Mouse (Mus musculus) thymus, postnatal 4 days (tissue): ENCODE results near the gene Glra1.

Experiments used
- DNase-seq: peaks from one replicate; pipeline ENCODE4 v3.0.0; 2021

Glra1 gene

DNA sequence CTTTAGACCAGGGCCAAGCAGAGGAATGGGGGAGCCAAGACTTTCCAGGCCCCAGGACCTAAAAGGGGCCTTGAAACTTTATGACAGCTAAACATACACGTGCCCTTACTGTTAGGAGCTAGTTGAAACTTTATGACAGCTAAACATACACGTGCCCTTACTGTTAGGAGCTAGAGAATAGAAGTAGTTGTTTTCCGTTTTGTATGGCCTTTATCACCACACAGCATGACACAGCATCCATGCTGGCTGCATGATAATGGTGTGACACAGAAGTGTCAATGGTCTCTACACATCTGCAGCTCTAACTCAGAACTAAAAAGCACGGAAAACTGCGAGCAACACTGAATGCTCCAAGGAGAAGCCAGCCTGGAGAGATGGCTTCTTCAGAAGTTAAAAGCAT is 90.3 kb downstream of the Glra1 start:
- no peak for DNase-seq

DNA sequence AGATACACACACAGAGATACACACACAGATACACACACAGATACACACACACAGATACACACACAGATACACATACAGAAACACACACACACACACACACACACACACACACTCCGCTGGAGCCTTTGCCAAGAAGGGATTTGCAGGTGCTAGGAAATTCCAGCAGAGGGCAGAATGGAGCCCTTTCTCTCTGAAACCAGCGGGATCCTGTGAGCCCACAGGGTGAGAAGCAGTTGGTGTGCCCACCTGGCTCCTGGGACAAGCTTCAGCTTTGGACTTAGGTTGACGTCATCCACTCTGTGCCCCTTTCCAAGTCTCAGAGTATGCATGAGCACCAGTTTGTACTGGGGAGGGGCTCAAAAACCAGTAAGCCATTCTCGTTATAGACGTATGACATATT is 96.6 kb downstream of the Glra1 start:
- DNase-seq = peak; percentile 33

DNA sequence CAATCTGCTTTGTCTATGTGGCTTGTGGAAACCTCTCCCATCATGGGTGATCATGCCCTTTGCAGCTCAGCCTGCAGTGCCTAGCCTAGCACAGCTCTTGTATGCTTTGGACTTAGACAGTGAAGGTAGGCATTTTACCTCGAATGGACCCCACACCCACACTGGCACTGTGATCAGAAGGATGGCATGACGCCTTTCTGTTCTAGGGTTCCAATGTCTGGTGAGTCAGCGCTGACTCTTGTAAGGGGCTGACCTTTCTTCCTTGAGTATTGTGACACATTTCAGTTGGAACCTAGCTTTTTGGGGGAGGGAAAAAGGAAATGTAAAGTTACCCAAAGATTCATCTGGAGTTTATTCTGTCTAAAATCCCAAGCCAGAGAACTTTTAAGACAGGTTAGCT is 102.5 kb downstream of the Glra1 start:
- no peak for DNase-seq

DNA sequence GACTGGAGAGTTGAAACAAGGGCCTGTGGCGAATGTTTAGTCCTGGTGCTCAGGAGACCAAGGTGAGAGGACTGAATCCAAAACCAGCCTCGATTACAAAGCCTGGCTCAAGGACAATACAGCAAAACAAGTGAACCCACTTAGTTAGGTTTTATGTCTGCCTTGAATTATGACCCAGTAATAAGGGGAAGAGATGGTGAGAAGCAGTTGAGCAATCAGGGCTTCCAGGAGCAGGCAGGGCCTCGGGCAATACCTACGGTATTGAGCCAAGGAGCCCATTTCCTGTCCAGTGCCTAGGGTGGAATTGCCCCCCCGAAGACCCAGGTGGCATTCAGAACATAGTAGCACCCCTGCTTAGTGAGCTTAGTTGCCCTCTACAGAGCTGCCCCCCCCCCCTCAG is 105.1 kb downstream of the Glra1 start:
- no peak for DNase-seq

DNA sequence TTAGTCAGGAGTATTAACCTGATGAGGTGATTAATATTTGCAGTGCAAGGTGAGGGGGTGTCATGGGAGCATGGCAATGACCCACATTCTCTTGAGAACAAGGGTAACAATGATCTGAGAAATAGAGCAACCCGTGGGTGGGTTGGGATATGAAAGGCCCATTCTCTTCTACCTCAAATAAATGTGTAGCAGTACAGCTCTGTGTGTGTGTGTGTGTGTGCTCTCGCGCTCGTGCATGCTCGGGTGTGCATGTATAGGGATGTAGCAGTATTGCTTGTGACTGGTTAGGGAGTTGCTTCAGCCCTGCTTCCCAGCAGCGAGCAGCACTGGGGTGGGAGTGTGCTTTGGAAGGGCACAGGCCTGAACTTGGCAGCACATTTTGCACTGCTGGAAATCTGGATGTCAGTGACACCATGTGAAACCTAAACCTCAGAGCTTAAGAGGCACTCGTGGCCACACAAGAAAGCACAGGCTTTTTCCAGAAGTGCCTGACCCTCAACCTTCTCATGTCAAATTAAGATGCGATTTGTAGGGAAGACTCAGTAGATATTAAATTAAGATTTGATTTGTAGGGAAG is 106.0 kb downstream of the Glra1 start:
- DNase-seq = no peak

DNA sequence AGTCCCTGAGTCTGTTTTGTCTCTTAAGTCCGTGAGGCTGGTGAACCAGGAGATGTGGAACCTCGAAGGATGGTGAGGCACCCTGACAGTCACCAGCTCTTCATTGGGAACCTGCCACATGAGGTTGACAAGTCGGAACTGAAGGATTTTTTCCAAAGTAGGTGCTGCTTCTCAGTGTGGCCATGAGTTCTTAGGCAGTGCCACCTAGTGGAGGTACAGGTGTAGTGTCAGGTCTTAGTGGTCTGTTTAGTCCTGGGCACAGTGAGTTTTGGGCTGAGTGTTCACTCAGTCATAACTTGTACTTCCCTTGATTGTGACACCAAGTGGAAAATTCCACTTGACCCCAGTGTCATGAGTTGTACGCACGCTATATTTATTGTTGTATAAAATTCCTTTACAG is 110.1 kb downstream of the Glra1 start:
- peak; percentile 51 for DNase-seq

DNA sequence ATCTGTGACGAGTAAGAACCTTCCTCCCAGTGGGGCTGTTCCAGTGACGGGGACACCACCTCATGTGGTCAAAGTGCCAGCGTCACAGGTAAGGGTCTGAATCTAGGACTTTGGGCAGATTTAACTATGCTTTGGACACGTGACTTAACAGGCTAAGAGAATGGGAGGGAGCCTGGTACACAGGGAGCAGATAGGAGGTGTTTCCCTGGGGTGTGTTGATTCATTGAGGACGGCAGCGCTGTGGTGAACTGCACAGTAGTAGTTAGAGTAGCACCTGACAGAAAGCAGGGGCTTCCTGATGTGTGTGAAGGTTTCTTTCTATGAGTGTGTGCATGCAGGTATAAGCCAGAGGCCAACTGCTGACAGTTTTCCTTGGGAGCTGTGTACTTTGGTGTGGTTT is 111.8 kb downstream of the Glra1 start:
- DNase-seq = no peak

DNA sequence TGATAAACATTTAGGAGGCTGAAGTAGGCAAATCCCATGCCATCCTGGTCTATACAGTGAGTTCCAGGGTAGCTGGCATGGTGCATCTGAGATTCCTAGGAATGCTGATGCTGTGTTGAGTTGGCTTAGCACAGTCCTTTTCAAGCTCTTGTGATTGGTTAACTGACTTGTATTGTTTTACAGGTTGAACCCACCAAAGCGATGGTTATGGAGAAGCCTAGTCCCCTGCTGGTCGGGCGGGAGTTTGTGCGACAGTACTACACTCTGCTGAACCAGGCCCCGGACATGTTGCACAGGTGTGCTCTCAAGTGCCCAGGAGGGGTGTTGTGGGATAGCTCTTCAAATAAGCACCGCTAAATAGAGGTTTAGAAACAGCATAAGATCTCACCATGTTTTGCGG is 122.6 kb downstream of the Glra1 start:
- DNase-seq = no peak

DNA sequence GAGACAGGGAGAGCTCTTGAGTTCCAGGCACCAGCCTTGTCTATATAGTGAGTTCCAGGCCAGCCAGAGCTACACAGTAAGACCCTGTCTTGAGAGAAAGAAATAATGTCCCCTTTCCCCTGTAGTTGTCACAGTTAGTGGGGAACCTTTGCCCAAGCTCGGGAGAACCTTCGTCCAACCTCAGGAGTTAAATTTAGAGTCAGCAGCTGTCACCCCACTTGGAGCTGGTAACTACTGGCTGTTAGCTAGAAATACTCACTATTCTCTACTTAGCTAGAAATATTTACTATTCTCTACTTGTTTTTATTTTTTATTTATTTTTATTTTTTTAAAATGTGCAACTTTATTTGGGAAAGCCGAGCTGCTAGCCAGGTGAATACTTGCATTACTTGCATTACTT is 134.8 kb downstream of the Glra1 start:
- no peak for DNase-seq

DNA sequence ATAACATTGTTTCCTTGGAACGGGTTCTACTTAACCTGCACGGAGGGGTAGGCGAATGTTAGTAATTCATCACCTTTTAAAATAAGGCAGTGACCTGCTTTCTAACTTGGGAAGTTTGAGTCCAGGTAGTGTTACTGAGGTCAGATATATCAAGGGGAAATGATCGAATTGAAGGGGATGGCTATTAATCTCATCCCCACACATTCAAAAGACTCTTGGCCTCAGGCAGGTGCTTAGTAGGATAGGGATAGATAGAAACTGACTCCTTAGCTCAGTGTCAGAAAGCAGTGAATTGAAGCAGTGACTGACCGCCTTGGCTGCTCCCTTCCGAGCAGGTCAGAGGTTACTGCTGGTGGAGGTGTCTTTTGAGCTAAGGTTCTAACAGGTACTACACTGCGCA is 136.5 kb downstream of the Glra1 start:
- no peak for DNase-seq

DNA sequence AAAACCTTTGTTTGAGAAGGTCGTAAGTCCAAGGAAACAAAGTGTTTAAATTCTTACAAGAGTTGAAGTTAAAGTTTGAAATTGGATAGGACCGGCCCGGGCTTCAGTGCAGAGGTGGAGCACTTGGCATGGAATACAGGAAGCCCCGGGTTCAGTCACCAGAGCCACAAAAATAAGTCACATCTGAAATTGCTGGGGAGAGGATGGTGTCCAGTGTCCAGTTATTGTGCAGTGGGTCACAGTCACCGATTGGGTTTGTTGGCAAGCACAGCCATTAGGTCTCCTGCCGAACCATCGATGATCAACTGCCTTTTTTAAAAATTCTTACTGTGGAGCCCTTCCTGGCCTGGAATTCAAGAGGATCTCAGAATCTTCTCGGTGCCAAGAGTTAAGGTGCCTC is 137.2 kb downstream of the Glra1 start:
- DNase-seq = no peak

DNA sequence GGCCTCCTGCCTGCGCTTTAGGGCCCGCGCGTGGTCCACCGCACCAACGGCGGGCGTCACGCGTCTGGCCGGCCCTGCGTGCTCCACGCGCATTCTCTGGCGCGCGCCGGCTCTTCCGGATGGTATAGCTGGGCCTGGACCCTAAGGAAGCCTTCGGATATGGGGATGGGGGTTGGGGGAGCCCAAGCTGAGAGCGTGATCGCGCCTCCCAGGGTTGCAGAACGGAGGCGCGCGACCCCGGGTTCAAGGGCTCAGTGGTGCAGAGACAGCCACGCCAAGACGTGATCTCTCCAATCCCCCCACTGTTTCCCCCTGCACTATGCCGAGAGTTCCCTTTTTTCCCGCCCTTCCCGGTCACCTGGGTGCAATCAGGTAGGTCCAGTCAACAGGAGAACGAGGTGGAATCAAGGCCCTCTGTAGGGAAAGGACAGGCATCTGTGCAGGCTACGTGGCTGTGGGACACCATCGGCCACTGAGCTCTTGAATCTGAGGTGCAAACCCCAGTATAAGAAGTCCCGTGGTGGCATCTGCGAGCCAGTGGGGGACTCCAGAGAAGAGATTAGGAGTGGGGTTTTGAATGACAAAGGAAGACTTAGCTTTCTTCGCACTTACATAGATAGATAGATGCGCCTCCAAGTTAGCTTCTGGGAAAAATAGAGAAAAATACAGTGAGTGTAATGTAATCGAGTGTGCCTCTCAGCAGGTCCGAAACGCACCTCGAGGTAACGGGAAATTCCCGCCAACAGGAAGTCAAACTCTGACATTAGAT is 137.9 kb downstream of the Glra1 start:
- DNase-seq = peak; percentile 68

DNA sequence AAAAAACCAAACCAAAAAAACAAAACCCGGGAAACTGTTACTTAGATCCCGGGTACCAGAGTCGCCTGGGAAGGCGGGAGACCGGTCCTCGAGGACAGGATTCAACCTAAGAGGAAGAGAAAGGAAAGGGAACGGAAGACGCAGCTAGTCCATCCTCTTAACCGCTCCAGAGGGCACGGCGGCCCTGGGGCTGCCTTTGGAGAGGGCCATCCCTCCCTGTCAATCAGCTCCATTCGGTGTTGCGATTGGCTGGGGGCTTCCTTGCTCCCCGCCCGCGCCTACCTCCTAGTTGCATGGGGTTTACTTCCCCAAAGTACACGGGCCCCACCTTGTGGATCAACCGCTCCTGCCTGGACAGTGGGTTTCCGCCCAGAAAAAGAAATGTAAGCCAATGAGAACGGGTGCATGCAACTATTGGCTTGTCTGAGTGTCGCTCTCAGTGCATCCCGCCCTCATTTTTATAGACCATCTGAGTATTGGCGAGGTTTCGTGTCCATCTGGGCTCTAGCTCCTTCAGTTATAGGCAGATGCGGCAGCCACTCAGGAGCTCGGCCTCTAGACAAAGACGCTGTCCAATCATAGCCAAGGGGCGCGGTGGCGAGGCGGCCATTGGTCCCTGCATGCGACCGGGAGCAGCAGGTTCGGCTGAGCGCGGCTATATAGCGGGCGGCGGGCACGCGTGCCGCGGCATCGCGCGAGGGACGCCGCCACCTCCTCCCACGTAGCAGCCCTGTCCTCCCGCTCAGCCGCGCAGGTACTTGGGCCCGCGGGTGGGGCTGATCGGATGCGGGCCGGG is 138.8 kb downstream of the Glra1 start, which contains the start of gene G3bp1:
Gene G3bp1, plus strand, starts transcription at position 638 of the 796 bp plus-strand sequence.
- peak; percentile 98 for DNase-seq

DNA sequence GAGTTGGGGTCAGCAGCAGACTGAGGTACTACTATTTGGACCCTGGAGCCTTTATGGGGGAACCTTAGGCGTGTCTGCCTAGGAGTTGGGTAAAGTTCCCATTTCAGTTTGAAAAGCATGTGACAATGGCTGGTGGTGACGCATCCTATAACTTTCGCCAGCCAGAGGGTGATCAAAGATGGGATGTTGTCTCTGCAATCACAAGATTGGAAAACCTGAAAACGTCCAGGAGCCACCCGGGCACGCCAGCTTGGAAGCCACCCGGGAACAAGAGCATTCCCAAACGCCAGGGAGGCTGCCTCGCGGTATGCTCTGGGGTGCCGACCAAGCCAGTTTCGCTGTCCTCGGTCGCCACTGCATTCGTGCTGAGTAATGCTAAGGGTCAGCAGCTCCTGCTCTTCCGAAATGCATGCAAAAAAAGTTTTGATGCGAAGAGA is 139.4 kb downstream of the Glra1 start:
- no peak for DNase-seq

DNA sequence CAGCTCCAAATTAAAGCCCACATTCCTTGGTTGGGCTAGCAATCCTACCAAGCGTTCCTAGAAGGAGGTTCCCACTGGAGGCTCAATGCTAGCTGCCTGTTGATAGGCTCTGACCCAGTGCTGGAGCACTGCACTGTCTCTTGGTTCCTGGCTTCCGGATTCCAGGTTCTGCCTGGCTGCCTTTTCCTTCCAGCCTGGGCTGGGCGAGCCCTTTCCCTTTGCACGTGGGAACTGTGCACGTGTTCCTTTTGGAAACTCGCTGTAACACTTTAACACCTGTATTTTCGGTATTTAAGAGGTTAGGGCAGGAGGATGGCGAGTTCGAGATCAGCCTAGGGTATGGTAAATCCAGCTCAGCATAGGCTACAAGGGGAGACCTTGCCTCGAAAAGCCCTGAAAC is 140.0 kb downstream of the Glra1 start:
- DNase-seq = no peak

DNA sequence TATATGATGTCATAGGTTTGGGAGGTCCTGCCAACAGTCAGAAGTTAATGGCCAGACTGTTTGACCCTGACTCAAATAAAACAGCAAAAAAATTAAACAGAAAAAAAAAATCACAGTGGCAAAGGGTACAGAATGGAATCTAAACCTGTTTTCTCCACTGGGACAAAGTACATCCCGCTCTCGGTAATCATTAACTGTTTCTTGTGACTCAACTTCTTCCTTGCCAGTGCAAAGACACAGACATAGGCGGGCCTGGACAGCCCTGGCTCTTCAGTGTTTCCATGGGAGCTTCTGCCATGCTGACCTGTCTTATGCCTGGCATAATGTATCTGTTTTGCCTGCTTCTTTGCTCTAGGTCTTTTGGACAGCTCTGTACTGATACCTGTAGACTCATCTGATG is 142.8 kb downstream of the Glra1 start:
- DNase-seq = no peak

DNA sequence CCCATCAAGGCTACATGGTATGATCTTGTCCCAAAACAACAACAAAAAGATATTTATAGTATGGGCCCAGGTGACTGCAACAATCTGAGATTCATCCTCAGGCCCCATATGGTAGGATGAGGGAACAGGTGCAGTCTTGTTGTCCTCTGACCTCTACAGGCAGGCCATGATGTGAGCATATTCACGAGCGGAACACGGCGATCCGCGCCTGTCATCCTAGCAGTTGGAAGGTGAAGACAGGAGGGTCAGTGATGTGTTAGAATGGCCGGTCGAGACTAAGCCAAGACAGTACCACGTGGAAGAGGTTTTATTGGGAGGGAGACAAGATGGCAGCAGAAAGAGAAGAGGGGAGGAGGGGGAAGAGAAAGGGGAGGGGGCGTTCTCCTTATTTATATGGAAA is 143.3 kb downstream of the Glra1 start:
- no peak for DNase-seq
